Mouse (Mus musculus) ZHBTc4 (cell line): ENCODE measurements around the gene Vkorc1.
"Not testable (repeated sequence)": the region's sequence is repeated elsewhere in the genome, so short reads cannot be mapped to it uniquely, and the experiment has no call there.

Source experiments
- DNase-seq: peaks from one replicate; pipeline ENCODE4 v3.0.0-alpha.2; 2011; ENCODE audit warnings: low read depth, low spot score

Gene Vkorc1

GRCm38 (mm10) chr7:127915293-127915692 lies 19.9 kb upstream of the Vkorc1 start:
- DNase-seq, result no peak

- no peak for DNase-seq
Observed at GRCm38 (mm10) chr7:127912938-127913337, 17.5 kb upstream of the Vkorc1 start.

- DNase-seq, result peak; percentile 97
Observed at GRCm38 (mm10) chr7:127912190-127912871, 16.9 kb upstream of the Vkorc1 start, which contains the start of gene Kat8. Gene Kat8, plus strand, starts transcription at chr7:127912516.

- no peak for DNase-seq
Observed at GRCm38 (mm10) chr7:127908656-127909055, 13.2 kb upstream of the Vkorc1 start.

GRCm38 (mm10) chr7:127907939-127908338 lies 12.5 kb upstream of the Vkorc1 start:
- no peak for DNase-seq

GRCm38 (mm10) chr7:127903971-127904796 lies 8.8 kb upstream of the Vkorc1 start, which contains the start of gene Bckdk:
Gene Bckdk, plus strand, starts transcription at chr7:127904082.
- peak; percentile 94 for DNase-seq

GRCm38 (mm10) chr7:127901772-127902171 lies 6.4 kb upstream of the Vkorc1 start:
- DNase-seq, result no peak

GRCm38 (mm10) chr7:127899997-127900396 lies 4.6 kb upstream of the Vkorc1 start:
- DNase-seq, result no peak

GRCm38 (mm10) chr7:127898179-127898956 lies 3.0 kb upstream of the Vkorc1 start:
- DNase-seq, result peak; percentile 71

- no peak for DNase-seq
Observed at GRCm38 (mm10) chr7:127897542-127897941, 2.1 kb upstream of the Vkorc1 start.

- peak; percentile 90 for DNase-seq
Observed at GRCm38 (mm10) chr7:127896384-127896783, 967 bp upstream of the Vkorc1 start.

GRCm38 (mm10) chr7:127895891-127896290 lies 474 bp upstream of the Vkorc1 start:
- DNase-seq, result not testable (repeated sequence)

GRCm38 (mm10) chr7:127894480-127894879 lies 937 bp downstream of the Vkorc1 start:
- no peak for DNase-seq

- no peak for DNase-seq
Observed at GRCm38 (mm10) chr7:127890798-127891197, 4.6 kb downstream of the Vkorc1 start, which contains the start of gene Prss53. Gene Prss53, minus strand, starts transcription at chr7:127890970.

GRCm38 (mm10) chr7:127888821-127889220 lies 6.6 kb downstream of the Vkorc1 start:
- DNase-seq, result no peak

GRCm38 (mm10) chr7:127887781-127888180 lies 7.6 kb downstream of the Vkorc1 start:
- peak; percentile 59 for DNase-seq

GRCm38 (mm10) chr7:127887191-127887590 lies 8.2 kb downstream of the Vkorc1 start:
- no peak for DNase-seq

- DNase-seq, result no peak
Observed at GRCm38 (mm10) chr7:127886551-127886950, 8.9 kb downstream of the Vkorc1 start.

GRCm38 (mm10) chr7:127885951-127886350 lies 9.5 kb downstream of the Vkorc1 start:
- peak; percentile 83 for DNase-seq

GRCm38 (mm10) chr7:127880431-127880830 lies 15.0 kb downstream of the Vkorc1 start:
- no peak for DNase-seq

- no peak for DNase-seq
Observed at GRCm38 (mm10) chr7:127879301-127879700, 16.1 kb downstream of the Vkorc1 start.
